Mouse (Mus musculus) thymus, adult 2 months (tissue): ENCODE measurements around the gene Zbtb20. TPM values are rescaled to one million over a fixed set of nuclear protein-coding genes. Genes with fewer than 3 reads are reported as not detected.

Experiments used
- DNase-seq: peaks from one replicate; pipeline ENCODE4 v3.0.0; 2021
- H3K27ac ChIP-seq: fragments of 200-500 bp; 2 replicates; pipeline ENCODE4 v1.5.1; 2012; ENCODE audit warnings: low read length, control low read depth; ENCODE audit not compliant: control insufficient read depth, insufficient read depth
- H3K27me3 ChIP-seq: fragments of 200-500 bp; 2 replicates; pipeline ENCODE4 v1.6.1; 2012; ENCODE audit warnings: mild to moderate bottlenecking, low read length, moderate library complexity, mixed read lengths; ENCODE audit not compliant: control insufficient read depth, insufficient read depth
- H3K36me3 ChIP-seq: fragments of 200-500 bp; 2 replicates; pipeline ENCODE4 v1.6.1; 2012; ENCODE audit warnings: mild to moderate bottlenecking, low read length, moderate library complexity; ENCODE audit not compliant: control insufficient read depth, insufficient read depth
- H3K4me1 ChIP-seq: fragments of 200-500 bp; replicated peaks from 2 replicates; pipeline ENCODE4 v1.6.1; 2012; ENCODE audit warnings: low read length; ENCODE audit not compliant: control insufficient read depth, insufficient read depth
- H3K4me3 ChIP-seq: fragments of 200-500 bp; 2 replicates; pipeline ENCODE4 v1.5.1; 2012; ENCODE audit warnings: mild to moderate bottlenecking, low read length, control low read depth, moderate library complexity; ENCODE audit not compliant: control insufficient read depth, insufficient read depth
- CTCF ChIP-seq: fragments of 200-500 bp; IDR thresholded peaks from 2 replicates; pipeline ENCODE4 v1.5.1; 2012; ENCODE audit warnings: mild to moderate bottlenecking, control low read depth, low read length, moderate library complexity, borderline replicate concordance; ENCODE audit not compliant: control insufficient read depth, poor library complexity, insufficient read depth; ENCODE audit errors: extremely low read depth
- POLR2A ChIP-seq: fragments of 200-500 bp; IDR thresholded peaks from 2 replicates; pipeline ENCODE4 v1.6.1; 2012; ENCODE audit warnings: mild to moderate bottlenecking, low read length, control low read depth, moderate library complexity; ENCODE audit not compliant: control insufficient read depth, poor library complexity, insufficient read depth; ENCODE audit errors: extremely low read depth
- WGBS: fragments of 180-500 bp; shearing (Covaris S2); methylation state at CpG from one replicate; pipeline ENCODE4 v1.1.7; 2018; 5-methylcytosine and 5-hydroxymethylcytosine counted together
- polyA plus RNA-seq: library from polyadenylated mRNA; depleted of rRNA; stranded (reverse); fragments of >200 nt; gene quantifications from 2 replicates; pipeline ENCODE4 v1.2.3, GENCODE M21; 2012

The Zbtb20 gene
- polyA plus RNA-seq, 1 experiment: 19.1 TPM

DNA sequence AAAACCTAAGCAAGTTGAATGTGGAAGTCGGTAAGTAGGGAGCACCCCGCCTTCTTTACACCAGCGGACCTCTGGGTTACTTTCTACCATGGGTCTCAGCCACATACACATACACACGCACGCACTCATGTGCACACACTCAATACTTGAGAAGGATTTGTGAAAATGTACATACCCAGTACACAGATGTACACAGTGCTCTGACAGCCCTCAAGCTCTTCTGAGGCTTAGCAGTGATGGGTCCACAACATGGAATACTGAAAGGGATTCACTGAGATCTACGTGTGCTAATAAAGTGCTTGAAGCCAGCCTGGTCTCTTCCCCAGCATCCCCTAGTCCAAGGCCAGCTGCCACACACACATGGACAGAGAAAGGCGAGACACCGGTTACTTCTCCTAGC lies 761.6 kb downstream of the Zbtb20 start:
- no peak overlapping the region for H3K4me3 ChIP-seq
- TF ChIP-seq CTCF: no peak
- TF ChIP-seq POLR2A: no peak
- DNase-seq: no peak
- no peaks in the 10 kb centered on the region for H3K36me3 ChIP-seq
- H3K27me3 ChIP-seq: no peaks in the 10 kb centered on the region
- H3K4me1 ChIP-seq: no peaks in the 10 kb centered on the region
- 98% methylated on average over 8 of the region's 8 CpGs for WGBS
- no peak overlapping the region for H3K27ac ChIP-seq

DNA sequence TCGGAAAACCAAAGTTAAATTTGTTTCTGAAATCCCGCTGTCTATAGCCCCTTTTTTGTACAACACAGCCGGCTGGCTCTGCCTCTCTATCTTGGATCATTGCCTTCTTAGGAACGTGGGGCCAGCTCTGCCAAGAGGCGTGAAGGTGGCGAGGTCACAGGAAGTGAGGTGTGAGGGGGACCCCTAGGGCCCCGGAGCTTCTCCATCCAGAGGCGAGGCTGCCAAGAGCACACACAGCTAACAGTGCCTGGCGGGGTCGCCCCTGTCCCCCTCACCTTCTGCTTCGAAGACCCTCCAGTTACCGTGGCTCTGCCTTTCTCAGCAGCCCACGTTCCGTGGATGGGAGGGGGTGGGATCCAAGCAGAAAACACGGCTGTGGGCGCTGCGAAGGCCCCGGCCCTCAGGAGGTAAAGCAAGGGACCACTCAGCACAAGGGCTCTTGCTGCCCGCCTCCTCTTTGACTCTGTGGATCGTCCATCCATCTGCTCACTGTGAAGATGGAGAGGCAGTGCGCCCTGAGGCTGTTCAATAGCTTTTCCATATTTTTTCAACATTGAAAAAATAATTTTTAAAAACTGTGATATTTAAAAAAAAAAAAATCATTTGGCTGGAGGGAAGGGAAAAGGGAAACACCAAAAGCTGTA lies 762.8 kb downstream of the Zbtb20 start:
- Histone ChIP-seq H3K36me3 (no peaks in the 10 kb centered on the region), H3K27me3 (no peaks in the 10 kb centered on the region), H3K4me1 (no peaks in the 10 kb centered on the region), H3K27ac (no peak overlapping the region), H3K4me3 (no peak overlapping the region)
- DNase-seq: no peak
- 92% methylated on average over 21 of the region's 21 CpGs for WGBS
- TF ChIP-seq POLR2A: no peak
- no peak for TF ChIP-seq CTCF

DNA sequence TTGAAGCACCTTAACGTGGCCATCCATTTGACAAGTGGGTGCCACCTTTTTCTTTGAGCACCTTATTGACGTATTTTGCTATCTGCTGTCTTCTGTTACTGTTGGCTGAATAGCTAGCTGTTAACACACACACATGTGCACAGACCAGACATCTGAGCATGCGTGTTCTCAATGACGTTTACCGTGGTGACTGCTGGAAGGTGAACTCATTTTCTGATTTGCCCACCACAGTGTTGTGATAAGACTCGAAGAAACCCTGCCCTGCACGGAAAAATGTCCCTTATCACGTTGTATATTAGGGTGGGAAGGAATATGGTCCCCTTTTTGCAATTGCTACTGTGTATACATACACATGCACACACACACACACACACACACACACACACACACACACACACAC lies 765.5 kb downstream of the Zbtb20 start:
- Histone ChIP-seq H3K27me3 (no peaks in the 10 kb centered on the region), H3K4me3 (no peak overlapping the region), H3K36me3 (no peaks in the 10 kb centered on the region), H3K27ac (no peak overlapping the region), H3K4me1 (no peaks in the 10 kb centered on the region)
- 93% methylated on average over 8 of the region's 8 CpGs for WGBS
- TF ChIP-seq POLR2A: no peak
- TF ChIP-seq CTCF: no peak
- no peak for DNase-seq

DNA sequence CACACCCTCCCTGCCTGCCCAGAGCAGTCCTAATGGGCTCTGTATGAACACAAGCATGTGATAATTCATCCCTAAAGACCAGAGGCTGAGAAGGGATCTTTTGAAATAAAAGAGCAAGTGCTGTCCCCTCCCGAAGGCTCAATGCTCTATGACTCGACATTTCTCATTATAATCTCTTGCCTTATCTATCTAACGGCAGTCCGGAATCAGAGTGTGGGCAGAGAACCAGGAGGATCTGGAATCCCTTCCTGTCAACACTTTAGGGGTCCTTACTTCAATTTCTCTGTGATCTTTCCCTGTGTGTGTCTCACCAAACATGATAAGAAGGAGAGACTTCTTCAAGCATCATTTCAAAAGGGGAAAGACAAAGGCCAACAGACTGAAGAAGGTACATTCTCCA lies 770.2 kb downstream of the Zbtb20 start:
- Histone ChIP-seq H3K4me1 (peaks cover 4% of the 10 kb centered on the region), H3K36me3 (no peaks in the 10 kb centered on the region), H3K27me3 (no peaks in the 10 kb centered on the region), H3K27ac (no peak overlapping the region), H3K4me3 (no peak overlapping the region)
- 96% methylated on average over 4 of the region's 4 CpGs for WGBS
- no peak for TF ChIP-seq CTCF
- no peak for TF ChIP-seq POLR2A
- DNase-seq: no peak

DNA sequence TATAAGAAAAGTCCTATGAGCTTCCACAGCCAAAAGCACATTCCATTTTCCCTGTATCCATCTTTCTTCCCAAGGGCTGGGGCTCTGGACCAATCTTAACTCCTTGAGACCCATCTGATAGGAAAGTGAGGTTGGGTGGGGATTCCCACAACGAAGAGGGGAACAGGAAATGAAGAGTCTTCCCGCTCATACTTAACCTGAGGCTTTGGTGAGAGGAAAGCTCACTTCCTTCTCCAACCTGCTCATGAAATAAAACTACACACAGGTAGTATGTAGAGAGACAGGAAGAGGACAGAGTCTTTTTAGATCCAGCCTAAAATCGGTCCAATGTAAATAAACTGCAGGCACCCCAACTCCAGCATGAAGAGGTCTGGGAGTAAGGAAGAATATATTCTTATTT lies 771.3 kb downstream of the Zbtb20 start:
- WGBS: 26% methylated on average over 3 of the region's 3 CpGs
- no peaks in the 10 kb centered on the region for H3K36me3 ChIP-seq
- TF ChIP-seq CTCF: no peak
- no peak for TF ChIP-seq POLR2A

DNA sequence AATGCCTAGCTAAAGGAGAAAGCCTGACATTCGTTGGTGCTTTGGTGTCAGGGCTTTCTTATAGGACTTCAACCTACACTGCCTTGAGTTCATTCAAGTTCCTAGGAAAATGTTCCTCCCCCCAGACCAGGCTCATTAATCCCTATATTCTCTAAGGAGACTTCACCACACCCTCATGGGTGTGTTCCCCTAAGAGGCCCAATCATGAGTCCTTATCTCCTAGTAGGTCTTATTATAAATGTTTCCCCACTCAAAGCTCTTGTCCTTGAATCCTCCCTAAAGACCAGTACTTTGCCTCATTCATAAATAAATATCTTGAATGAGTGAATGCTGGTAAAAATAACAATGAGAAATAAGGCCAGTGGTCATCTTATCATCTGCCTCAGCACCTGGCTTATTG lies 772.0 kb downstream of the Zbtb20 start:
- Histone ChIP-seq H3K27ac (no peak overlapping the region), H3K36me3 (no peaks in the 10 kb centered on the region), H3K27me3 (no peaks in the 10 kb centered on the region), H3K4me3 (no peak overlapping the region), H3K4me1 (peaks cover 4% of the 10 kb centered on the region)
- DNase-seq: no peak
- WGBS: 96% methylated on average over 1 of the region's 1 CpGs
- TF ChIP-seq CTCF (no peak), POLR2A (no peak)

More for the DNA sequence above, 771.3 kb downstream of the Zbtb20 start:
- H3K27ac ChIP-seq: no peak overlapping the region
- H3K27me3 ChIP-seq: no peaks in the 10 kb centered on the region
- no peak for DNase-seq
- peaks cover 4% of the 10 kb centered on the region for H3K4me1 ChIP-seq
- H3K4me3 ChIP-seq: no peak overlapping the region
